Mouse (Mus musculus) mouse trophoblast stem cell (cell line): Measurements from ENCODE around the gene Sept8.

ENCODE experiments used
- in situ Hi-C, 2 experiments: fragments of 300-500 bp; cut with MseI, MboI; formaldehyde crosslinking; loops; 2 replicates in 1 of 2; 3 replicates in 1 of 2; pipeline ENCODE4 v1.15.1; 2025

The Sept8 gene

DNA sequence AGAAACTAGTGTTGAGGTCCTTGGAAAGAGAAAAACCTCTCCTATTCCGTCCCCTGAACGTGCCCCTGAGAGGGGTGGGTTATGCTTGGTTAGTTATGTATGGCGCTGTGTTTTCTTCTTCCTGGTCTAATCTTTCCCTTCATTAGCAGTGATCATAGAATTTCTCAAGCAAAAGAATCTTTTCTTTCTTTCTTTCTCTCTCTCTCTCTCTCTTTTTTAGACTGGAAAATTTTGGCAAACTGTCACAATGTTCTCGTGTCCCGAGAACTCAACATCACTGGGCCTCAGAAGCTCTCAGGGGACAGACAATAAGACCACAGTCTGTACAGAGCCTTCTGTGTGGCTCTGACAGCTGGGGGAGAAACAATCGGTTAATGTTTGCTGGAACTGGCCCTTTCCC, 23.6 kb upstream of the Sept8 start:
- in situ Hi-C loops = no loop called here

DNA sequence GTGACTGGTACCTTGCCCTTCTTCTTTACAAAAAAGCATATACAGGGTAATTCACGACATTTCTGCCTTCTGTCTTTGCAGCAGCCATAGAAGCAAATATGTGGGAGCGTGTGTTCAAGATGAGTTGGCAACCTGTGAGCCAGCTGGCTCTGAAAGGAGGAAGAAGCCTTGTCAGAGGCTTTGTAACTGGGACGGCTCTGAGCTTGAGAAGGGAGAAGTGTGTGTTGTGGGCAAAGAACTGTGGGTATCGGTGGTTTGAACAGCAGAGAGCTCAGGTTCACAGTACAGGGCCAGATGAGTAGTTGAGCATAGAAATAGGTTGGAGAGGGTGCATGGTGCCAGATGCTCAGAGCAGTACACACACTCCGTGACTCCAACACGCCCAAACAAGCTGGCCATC, 22.1 kb upstream of the Sept8 start:
- in situ Hi-C loops = no loop called here

DNA sequence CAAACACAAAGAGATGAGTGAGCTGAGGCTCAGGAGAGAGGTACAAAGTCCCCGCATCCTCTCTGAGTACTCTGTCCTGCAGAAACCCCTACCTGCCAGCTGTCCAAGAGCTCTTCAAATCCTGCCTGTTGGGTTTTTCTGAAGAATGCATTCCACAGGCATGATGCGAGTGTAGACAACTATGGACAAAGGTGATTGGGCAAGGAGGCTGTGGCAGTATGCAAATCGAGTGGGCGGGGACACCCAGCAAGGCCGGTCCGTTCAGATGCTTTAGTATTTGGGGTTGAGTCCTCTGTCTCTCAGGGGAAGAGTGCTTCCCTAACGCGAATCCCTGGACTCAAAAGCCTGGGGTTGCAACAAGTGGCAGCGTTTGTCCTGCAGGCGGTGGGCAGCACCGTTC, 18.5 kb upstream of the Sept8 start:
- in situ Hi-C loops = no loop called here

- in situ Hi-C loops = no loop called here
Observed at GRCm38 (mm10) chr11:53502039-53502765, 16.9 kb upstream of the Sept8 start.

- in situ Hi-C loops = no loop called here
Observed at GRCm38 (mm10) chr11:53503738-53504137, 15.3 kb upstream of the Sept8 start.

DNA sequence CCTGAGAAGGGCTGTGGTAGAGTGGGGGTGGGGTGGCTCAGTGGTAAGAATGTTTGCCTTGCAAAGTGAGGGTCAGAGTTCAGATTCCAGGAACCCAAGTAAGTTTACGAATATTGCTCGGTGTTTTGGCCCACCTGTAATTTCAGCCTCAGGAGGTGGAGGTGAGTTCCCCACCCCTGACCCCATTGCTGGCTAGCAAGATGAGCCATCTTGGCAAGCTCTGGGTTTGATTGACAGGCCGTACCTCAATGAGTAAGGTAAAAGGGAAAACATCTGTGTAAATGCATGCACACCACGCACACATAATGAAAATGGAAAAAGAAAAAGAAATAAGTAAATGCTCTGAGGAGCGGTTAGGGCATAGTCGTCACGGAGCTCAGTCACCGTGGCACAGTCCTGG, 14.7 kb upstream of the Sept8 start:
- in situ Hi-C loops = no loop called here

DNA sequence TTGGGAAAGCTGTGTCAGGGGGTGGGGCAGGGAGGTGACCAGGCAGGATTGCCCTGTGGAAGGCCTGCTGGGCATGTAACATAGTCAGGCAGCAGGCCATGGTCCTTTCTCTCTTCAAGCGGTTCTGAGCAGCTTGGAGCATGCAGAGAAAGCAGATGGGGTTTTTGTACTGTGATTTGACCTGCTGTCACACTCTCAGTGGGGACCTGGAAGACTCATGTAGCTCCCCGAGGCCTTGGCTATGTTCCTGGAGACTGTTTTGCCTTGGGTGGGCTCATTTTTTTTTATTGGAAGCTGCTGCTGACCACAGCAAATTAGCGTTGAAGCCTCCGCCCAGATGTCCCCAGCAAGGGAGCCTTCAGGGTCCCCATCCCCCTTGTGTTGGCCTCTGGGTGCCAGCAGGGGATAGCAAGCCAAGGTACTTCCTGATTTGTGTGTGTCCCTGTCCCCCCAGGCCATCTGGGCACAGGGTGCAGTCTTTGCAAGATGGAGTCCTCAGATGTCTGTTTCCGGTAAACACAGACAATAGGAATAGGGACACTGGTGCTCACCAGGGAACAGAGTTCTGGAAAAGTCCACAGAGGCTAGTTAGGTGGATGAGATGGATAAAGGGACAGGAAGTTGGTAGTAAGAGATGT, 13.9 kb upstream of the Sept8 start:
- in situ Hi-C loops = no loop called here

GRCm38 (mm10) chr11:53507098-53507805, 11.8 kb upstream of the Sept8 start:
- in situ Hi-C loops = no loop called here

DNA sequence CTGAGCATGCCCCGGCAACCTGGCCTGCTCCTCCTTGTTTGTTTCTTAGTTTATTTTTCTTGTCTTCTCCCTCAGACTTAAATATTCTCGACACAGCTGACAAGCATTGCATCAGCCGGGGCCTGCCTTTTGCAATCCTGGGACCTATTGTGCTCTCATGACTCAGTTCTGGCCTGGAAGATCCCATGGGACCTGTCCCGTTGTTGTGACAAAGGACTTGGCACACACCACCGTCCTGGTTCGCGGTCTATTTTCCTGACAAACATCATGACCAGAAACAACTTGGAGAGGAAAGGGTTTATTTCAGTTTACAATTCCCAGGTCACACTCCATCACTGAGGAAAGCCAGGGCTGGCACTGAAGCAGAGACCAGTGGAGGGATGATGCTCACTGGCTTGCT, 10.9 kb upstream of the Sept8 start:
- in situ Hi-C loops = no loop called here

- in situ Hi-C loops = no loop called here
Observed at GRCm38 (mm10) chr11:53508591-53508990, 10.5 kb upstream of the Sept8 start.

DNA sequence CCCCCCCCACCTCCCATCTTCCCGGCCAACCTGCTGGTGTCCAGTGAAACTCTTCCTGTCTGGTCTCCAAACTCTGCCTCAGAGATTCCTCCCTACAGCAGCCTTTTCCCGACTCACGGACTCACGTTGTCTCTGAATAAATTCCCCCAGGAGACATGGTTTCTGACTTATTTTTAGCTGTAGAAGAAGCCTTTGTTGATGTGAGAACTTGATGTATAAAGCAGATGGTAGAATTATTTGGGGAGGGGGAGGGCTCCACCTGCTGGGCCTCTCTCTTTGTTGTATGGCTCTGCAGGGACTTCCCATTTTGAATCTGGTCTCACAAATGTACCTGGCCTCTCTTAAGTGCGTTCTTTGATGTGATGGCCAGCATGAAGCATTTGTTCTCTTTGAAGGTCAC, 8.7 kb upstream of the Sept8 start:
- in situ Hi-C loops = no loop called here

DNA sequence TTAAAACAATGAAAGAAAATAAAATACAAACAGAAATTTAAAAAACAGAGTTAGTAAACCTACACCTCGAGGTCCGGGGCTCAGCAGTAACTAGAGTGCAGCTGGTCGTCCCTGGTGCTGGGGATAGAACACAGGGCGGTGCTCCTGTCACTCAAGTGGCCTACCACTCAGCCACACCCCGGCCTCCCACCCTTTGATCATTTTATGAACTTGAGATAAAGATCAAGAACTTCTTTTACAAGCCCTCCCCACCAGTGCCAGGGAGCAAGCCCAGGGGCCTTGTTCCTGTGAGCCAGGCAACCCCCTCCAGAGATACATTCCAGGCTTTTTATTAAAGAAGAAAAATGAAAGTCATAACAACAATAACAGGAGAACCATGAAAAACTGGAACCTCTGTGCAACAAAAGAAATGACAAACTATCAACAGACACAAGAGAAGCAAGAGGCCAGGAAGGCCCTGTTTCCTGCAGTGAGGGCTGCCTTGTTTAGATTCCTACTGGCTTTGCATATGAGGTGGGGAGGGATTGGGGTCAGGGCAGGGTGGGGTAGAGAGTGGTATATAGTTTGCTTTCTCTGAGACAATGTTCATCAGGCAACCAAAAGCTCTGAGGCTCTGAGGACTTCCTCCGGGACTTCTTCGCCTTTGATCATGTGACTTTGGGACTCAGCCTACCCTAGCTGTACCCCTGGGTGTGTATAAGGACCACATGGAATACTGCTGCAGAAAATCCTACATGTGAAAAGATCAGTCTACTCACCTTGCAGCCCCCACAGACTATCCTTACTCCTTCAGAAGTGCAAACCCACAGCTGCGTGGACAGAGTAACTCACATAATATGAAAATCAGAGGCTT, 2.1 kb upstream of the Sept8 start:
- in situ Hi-C loops = no loop called here

DNA sequence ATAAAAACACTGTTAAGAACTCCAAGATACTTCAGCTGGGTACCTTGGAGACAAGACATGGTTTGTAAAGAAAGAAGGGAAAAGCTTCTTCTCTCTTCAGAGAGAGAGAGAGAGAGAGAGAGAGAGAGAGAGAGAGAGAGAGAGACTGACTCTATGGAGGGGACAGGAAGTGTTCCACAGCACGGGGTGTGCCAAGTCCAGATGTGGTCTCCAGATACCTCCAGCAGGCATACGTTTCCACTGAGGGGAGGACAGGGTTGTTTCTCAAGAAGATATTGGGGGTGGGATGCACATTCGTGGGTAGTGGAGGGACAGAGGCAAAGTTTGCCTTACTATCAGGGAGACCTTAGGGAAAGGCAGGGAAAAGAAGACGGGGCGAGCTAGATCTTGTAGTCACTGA, 298 bp upstream of the Sept8 start:
- in situ Hi-C loops = no loop called here

DNA sequence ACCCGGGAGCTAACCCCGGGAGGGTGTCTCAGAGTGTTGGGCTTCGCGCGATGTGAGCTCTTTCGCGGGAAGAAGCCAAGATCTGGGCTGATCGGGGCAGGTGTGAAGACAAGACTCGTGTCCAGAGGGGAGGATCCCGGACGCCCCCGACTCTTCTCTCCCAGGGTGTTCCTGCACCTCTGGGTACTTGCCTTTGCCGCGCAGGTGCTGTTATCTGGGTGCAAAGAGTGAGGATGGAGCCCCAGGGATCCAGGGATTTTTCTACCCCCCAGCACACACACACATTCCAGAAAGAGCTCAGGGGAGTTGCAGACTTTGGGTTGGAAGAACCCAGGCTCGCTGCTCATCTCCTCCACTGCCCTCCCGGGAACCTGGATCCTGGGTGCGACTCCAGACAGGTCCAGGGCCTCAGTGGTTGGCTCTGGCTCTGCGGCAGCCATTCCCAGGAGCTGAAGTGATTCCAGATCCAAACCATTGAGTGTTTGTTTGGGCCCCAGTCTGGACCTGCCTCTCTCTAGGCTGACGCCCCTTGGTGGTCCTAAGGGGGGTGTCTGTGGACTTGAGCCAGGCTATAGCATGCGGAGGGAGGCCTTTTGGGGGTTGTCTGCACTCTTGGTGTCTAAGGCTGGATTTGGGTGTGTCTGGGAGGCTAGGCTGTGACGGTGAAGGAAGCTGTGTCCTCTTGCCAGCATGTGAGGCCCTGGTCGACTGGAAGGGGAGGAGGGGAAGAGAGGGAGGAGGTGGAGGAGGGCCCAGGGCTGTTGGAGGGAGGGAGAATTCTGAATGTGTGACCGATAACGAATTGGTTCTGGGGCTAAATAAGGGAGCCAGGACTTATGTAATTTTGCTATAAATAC, 1.3 kb downstream of the Sept8 start:
- in situ Hi-C loops = no loop called here

DNA sequence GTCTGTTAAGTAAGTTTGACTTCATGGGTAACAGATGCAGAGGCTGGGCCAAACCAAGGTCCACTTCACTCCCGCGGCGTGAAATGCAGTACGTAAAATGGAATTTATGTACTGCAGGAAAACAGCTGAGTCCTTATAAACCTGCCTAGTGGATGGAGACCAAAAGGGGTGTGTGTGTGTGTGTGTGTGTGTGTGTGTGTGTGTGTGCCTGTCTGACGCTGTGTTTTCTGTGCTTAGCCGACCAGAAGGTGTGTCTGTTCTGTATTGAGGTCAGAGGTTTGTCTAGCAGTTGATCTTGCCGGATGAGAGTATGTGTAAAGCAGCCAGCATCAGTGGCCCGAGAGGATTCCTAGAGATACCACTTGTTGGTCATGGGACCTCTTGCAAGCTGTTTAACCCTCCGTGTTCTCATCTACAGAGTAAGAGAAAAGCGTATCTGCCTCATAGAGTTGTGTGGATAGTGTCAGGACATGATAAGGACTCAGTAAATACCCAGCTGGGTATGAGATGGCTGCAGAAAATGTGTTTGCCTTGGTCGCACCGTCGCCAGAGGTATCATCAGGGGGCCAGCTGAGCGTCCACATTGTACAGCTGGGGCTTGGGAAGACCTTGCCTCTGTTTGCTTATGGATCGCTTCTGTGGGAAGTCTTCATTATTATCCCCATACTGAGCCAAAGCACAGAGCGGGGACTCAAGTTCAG, 2.2 kb downstream of the Sept8 start:
- in situ Hi-C loops = no loop called here

- in situ Hi-C loops = no loop called here
Observed at GRCm38 (mm10) chr11:53521821-53522131, 2.7 kb downstream of the Sept8 start.

- in situ Hi-C loops = no loop called here
Observed at GRCm38 (mm10) chr11:53522362-53522761, 3.3 kb downstream of the Sept8 start.

DNA sequence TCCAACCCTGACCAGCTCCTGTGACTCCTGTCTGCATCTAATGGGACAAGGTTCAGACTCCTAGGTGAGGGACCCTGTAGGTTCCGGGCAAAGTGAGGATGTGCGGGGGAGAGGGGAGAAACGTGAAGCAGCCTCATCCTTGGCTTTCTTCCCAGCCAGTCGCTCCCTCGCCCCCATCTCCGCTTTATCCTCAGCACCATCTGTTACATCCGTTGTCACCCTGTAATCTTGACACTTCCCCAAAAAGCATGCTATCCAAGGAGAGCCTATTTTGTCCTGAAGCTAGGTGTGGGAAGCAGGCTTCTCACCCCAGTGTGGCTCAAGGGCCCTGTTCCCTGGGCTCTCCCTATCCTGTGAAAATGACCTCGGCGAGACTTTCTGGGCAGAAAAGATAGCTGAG, 3.9 kb downstream of the Sept8 start:
- in situ Hi-C loops = no loop called here

DNA sequence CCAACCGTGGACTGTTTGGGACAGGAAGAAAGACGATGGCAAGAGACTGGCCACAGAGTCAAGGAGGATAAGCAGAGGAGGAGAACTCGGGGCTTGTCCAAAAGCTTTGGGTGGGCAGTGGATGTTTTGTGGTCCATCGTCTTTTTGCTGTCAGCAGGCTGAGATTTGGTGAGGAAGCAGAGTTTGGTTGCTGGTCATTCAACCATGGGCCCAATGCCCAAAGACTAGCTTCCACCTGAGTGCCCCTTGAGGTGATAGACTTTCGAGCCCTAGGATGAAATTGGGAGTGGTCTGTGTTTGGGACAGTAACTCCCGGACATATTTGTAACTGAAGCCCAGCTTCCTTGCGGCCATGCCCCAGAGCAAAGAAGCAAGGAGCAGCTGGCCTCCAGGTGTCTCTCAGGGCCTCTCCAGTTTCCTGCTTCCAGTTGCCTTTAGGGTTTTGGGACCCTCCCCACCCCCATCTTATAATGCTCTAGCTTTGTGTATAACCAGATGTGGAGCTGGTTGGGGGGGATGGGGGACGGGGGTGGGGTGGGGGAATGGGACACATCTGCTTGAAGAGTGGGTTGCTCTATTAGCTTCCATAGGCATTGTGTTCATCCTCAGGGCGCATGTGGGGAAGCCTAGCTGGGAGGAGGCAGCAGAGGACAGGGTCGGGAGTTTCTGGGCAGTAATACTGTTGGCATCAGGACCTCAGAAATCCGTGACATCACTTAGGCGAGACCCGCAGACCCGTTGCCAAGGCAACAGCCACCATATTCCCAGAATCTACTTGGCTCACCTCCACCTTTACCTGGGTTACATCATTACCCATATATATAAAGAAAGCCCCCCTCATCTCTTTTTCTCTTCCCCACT, 4.7 kb downstream of the Sept8 start:
- in situ Hi-C loops = no loop called here

GRCm38 (mm10) chr11:53524905-53525304, 5.8 kb downstream of the Sept8 start:
- in situ Hi-C loops = no loop called here
